In genomic region chr12:11158670-11159069, GRCm38 (mm10) we compare ENCODE assay signal across 46 mouse cellular contexts. TPM values are rescaled to one million over a fixed set of nuclear protein-coding genes. Genes with fewer than 3 reads are reported as not detected.
"Had no signal": no experiment of that assay in that cellular context is flagged by ENCODE, and none has a peak within 500 bp of the region (broad histone marks: within the 10 kb centered on the region; RNA-seq: fewer than 3 reads in every experiment).

No protein-coding gene starts in this region.

- H3K9me3 ChIP-seq: limb, embryonic 10.5 days; limb, embryonic 12.5 days; limb, embryonic 15.5 days; liver, embryonic 12.5 days; liver, embryonic 13.5 days; liver, embryonic 15.5 days; lung, embryonic 15.5 days; megakaryocyte, embryonic 14.5 days; midbrain, embryonic 10.5 days; midbrain, embryonic 12.5 days; midbrain, embryonic 13.5 days; midbrain, embryonic 15.5 days; neural tube, embryonic 12.5 days had no signal

- DNase-seq: left cerebral cortex, postnatal 4 days; liver; liver, embryonic 13.5 days; liver, postnatal 0 days; lung, adult 18-20 months; lung, adult 2 months; lung, embryonic 14.5 days; lung, postnatal 10 days; lung, postnatal 14 days; lung, postnatal 36 days; lung, postnatal 4 days; midbrain, embryonic 14.5 days had no signal

- H3K27ac ChIP-seq: limb, embryonic 10.5 days; limb, embryonic 12.5 days; limb, embryonic 13.5 days; limb, embryonic 15.5 days; liver, embryonic 12.5 days; liver, embryonic 13.5 days; liver, embryonic 14.5 days; liver, embryonic 15.5 days; lung, embryonic 15.5 days; macrophage; midbrain, embryonic 10.5 days; midbrain, embryonic 12.5 days; midbrain, embryonic 13.5 days; midbrain, embryonic 15.5 days; neural tube, embryonic 12.5 days had no signal

- H3K36me3 ChIP-seq: limb, embryonic 10.5 days; limb, embryonic 12.5 days; limb, embryonic 13.5 days; limb, embryonic 15.5 days; liver, embryonic 12.5 days; liver, embryonic 13.5 days; liver, embryonic 15.5 days; lung, embryonic 15.5 days; midbrain, embryonic 10.5 days; midbrain, embryonic 12.5 days; midbrain, embryonic 13.5 days; midbrain, embryonic 15.5 days; neural tube, embryonic 12.5 days had no signal

- H3K27me3 ChIP-seq: limb, embryonic 12.5 days; limb, embryonic 13.5 days; limb, embryonic 15.5 days; liver, embryonic 12.5 days; liver, embryonic 15.5 days; lung, embryonic 15.5 days; megakaryocyte, embryonic 14.5 days; midbrain, embryonic 12.5 days; midbrain, embryonic 15.5 days; neural tube, embryonic 12.5 days had no signal

- H3K9ac ChIP-seq: limb, embryonic 12.5 days; limb, embryonic 13.5 days; limb, embryonic 15.5 days; liver, embryonic 12.5 days; liver, embryonic 13.5 days; liver, embryonic 14.5 days; liver, embryonic 15.5 days; liver, postnatal 0 days; lung, embryonic 14.5 days; lung, embryonic 15.5 days; midbrain, embryonic 12.5 days; midbrain, embryonic 13.5 days; midbrain, embryonic 15.5 days; neural tube, embryonic 12.5 days had no signal

- H3K4me3 ChIP-seq: limb, embryonic 10.5 days; limb, embryonic 12.5 days; limb, embryonic 13.5 days; limb, embryonic 15.5 days; liver, embryonic 12.5 days; liver, embryonic 13.5 days; liver, embryonic 15.5 days; lung, embryonic 15.5 days; megakaryocyte, embryonic 14.5 days; midbrain, embryonic 10.5 days; midbrain, embryonic 12.5 days; midbrain, embryonic 13.5 days; midbrain, embryonic 15.5 days; myocyte; neural tube, embryonic 12.5 days had no signal

- H3K4me1 ChIP-seq: limb, embryonic 10.5 days; limb, embryonic 12.5 days; limb, embryonic 13.5 days; limb, embryonic 15.5 days; liver, embryonic 12.5 days; liver, embryonic 13.5 days; liver, embryonic 15.5 days; lung, embryonic 15.5 days; megakaryocyte, embryonic 14.5 days; midbrain, embryonic 10.5 days; midbrain, embryonic 12.5 days; midbrain, embryonic 13.5 days; midbrain, embryonic 15.5 days; neural tube, embryonic 12.5 days had no signal

RNA-seq across cellular contexts. Expression of gene Kcns3, which starts 7.8 kb away (rescaled TPM):
- total RNA-seq: megakaryocyte progenitor cell, adult 5-6 weeks; megakaryocyte, adult 5-6 weeks; megakaryocyte-erythroid progenitor cell, adult 5-6 weeks; monocyte, adult 5-6 weeks had no signal
- polyA plus RNA-seq: macrophage; midbrain, embryonic 12.5 days; myocyte had no signal

RNA-seq across cellular contexts. Expression of gene Msgn1, which starts 50.1 kb away (rescaled TPM):
- total RNA-seq: left cerebral cortex, postnatal 10 days; left cerebral cortex, postnatal 14 days; left cerebral cortex, postnatal 25 days; left cerebral cortex, postnatal 36 days; left cerebral cortex, postnatal 4 days; liver, adult 2 months; megakaryocyte-erythroid progenitor cell, adult 5-6 weeks; midbrain, postnatal 0 days had no signal
- polyA plus RNA-seq: limb, embryonic 10.5 days; limb, embryonic 11.5 days; limb, embryonic 12.5 days; limb, embryonic 13.5 days; limb, embryonic 15.5 days; liver, adult 2 months; liver, embryonic 11.5 days; liver, embryonic 12.5 days; liver, embryonic 13.5 days; liver, embryonic 14.5 days; liver, embryonic 15.5 days; liver, embryonic 16.5 days; liver, postnatal 0 days; lung, adult 2 months; lung, embryonic 14.5 days; lung, embryonic 15.5 days; lung, embryonic 16.5 days; lung, postnatal 0 days; macrophage; midbrain, embryonic 10.5 days; midbrain, embryonic 11.5 days; midbrain, embryonic 12.5 days; midbrain, embryonic 13.5 days; midbrain, embryonic 14.5 days; midbrain, embryonic 15.5 days; midbrain, embryonic 16.5 days; midbrain, postnatal 0 days; myocyte; neural tube, embryonic 11.5 days; neural tube, embryonic 12.5 days had no signal
